Mouse (Mus musculus) right cerebral cortex, adult 2 months (tissue): ENCODE measurements around the gene Olfr1195.
"Not testable (repeated sequence)": the region's sequence is repeated elsewhere in the genome, so short reads cannot be mapped to it uniquely, and the experiment has no call there.

Source experiments
- DNase-seq, 2 experiments: peaks; one replicate each; pipeline ENCODE4 v3.0.0; 2021 to 2022; ENCODE audit warnings: low spot score in 2 of 2

Gene Olfr1195

DNA sequence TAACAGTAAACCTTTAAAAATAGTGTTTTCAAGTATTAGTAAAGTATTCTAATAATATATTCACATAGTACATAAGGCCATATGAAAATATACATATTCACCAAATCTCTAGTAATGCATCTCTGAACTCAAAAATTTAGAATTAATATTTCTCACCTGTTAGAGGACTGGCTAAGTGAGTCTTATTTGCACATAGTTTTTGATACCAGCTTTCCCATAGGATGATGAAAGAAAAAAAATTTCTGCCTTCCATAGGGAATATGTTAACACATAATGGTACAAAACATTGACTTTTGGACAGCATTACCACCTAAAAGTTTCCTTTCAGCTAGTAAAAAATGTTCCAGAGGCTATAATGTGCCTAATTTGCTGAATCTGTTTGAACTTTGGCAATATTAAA is at the start of gene Olfr1195:
TSS of gene Olfr1195 (minus strand) at position 101 of the 400 bp plus-strand sequence.
- no peak for DNase-seq

GRCm38 (mm10) chr2:88732266-88732665 is 43.3 kb upstream of the Olfr1195 start, which contains the start of gene Olfr1197:
Olfr1197 (minus strand) TSS chr2:88732366.
- no peak for DNase-seq

GRCm38 (mm10) chr2:88704497-88704896 is 15.5 kb upstream of the Olfr1195 start, which contains the start of gene Olfr1196:
Olfr1196 (minus strand) TSS chr2:88704597.
- no peak for DNase-seq

GRCm38 (mm10) chr2:88675328-88675727 is 13.7 kb downstream of the Olfr1195 start, which contains the start of gene Olfr1193:
Olfr1193 (plus strand) TSS chr2:88675628.
- not testable (repeated sequence) for DNase-seq

- no peak for DNase-seq
Measured at GRCm38 (mm10) chr2:88648209-88648608, 40.8 kb downstream of the Olfr1195 start, which contains the start of gene Olfr1192-ps1. Olfr1192-ps1 (plus strand) TSS chr2:88648509.

GRCm38 (mm10) chr2:88640242-88640641 is 48.7 kb downstream of the Olfr1195 start, which contains the start of gene Olfr1191-ps1:
Olfr1191-ps1 (plus strand) TSS chr2:88640542.
- DNase-seq, result not testable (repeated sequence)
